Mouse (Mus musculus): Measurements from ENCODE around the gene Gimap7.

Gene Gimap7

DNA sequence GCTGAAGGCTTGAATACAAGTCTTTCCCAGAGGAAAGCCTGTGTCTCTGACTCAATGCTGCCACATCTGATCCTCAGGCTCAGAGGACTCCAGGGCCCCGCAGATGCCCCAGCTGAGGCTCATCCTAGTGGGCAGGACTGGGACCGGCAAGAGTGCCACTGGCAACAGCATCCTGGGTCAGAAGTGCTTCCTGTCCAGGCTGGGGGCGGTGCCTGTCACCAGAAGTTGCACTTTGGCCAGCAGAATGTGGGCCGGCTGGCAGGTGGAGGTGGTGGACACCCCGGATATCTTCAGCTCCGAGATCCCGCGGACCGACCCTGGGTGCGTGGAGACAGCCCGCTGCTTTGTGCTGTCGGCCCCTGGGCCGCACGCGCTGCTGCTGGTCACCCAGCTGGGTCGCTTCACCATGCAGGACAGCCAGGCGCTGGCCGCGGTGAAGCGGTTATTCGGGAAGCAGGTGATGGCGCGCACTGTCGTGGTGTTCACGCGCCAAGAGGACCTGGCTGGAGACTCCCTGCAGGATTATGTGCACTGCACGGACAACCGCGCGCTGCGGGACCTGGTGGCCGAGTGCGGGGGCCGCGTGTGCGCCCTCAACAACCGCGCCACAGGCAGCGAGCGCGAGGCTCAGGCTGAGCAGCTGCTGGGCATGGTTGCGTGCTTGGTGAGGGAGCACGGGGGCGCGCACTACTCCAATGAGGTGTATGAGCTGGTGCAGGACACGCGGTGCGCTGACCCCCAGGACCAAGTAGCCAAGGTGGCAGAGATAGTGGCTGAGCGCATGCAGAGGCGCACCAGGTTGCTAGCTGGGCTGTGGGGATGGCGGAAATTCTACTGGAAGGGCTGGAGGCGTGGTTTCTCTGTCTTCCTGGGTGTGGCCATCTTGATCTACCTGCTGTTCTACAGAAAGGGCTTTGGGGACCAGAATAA is 24.3 kb downstream of the Gimap7 start:
- no peak for DNase-seq

DNA sequence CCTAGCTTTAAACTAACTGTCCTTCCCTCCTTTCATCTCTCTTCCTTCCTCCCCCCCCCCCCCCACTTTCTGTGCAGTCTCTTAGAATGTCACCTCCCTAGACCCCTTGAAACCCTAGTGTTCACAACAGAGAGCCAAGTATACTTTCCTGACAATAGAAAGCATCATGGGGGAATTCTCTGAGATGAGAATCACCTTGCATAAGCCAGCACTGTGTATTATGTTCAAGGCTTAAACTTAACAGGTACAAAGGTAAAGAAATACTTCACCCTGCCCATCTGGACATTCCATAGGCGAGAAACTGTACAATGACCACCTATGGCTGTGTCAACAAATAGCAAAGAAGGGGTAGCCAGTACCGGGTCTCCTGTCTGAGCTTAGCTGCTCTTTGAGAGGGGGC is 27.1 kb downstream of the Gimap7 start:
- DNase-seq, result no peak

DNA sequence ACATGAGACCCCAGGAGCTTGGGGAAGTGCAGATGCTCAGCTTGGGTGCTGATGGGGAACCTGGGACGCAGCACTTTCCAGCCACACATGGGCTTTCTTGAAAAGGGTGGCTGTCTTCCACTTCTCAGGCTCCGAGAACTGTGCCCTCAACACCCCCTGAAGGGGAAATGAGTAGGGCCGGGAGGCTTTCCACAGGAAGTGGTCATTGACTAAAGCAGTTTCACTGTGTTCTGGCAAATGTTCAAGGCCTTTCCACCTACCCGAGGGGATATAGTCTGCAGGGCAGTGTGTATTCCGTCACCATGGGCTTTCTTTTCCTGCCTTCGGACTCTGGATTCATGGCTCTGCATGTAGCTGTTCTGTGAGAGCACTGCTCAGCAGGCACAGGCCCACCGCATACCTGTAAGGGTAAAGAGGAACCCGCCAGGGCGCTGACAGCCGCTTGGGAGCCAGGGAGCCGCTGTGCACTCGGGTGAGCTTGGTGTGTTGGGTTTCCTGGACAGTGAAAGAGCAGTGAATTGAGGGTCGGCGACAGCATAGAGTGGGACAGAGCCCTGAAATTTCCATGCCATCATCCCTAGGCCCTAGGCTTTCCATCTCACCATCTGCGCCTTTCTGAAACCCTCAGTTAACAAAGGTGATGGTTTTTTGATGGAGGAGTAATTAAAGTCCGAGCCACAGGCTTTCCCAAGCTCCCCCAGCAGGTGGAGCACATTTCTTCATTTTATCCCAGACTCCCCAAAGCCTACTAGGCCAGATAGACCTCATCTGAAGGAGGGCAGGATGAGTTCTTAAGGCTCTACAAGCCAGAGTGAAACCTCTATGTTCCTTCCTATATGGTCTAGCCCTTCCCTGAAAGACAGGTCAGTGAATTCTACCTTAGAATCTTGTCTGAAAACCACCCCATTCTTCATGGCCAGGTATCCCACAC is 27.8 kb downstream of the Gimap7 start, which contains the start of gene Gimap5:
Gene Gimap5 (plus strand): TSS at position 239 of the 931 bp plus-strand sequence.
- DNase-seq, result peak; percentile 75

- peak; percentile 41 for DNase-seq
Observed at GRCm38 (mm10) chr6:48747091-48747966, 28.9 kb downstream of the Gimap7 start.

DNA sequence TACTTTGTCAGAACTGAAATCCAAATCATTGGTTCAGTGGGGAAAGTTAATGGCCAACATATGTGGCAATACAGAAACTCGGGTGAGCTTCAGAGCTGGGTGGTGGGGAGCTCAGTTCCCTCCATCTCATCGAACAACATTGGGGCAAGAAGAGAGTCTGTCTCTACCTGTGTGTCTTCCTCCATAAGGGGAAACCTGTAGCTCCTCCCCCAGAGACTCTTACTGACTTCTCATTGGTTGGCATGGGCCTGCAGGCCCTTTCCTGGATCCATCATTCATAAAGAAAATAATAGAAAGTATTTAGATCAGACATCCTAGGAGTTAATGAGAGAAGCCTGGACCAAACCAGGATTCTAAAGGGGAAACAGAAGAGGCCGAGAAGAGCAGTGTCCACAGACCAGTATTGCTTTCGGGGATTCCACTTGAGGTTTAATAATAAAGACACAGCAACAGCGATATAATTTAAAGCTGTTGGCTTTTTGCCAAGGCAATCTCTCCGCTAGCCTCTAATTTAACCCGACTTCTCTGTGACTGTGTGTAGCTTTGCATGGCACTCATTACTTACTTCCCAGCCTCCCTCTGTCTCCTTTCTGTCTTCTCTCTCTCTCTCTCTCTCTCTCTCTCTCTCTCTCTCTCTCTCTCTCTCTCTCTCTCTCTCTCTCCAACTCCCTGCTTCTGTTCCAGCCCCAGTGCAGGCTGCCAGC is 45.3 kb downstream of the Gimap7 start:
- no peak for DNase-seq

DNA sequence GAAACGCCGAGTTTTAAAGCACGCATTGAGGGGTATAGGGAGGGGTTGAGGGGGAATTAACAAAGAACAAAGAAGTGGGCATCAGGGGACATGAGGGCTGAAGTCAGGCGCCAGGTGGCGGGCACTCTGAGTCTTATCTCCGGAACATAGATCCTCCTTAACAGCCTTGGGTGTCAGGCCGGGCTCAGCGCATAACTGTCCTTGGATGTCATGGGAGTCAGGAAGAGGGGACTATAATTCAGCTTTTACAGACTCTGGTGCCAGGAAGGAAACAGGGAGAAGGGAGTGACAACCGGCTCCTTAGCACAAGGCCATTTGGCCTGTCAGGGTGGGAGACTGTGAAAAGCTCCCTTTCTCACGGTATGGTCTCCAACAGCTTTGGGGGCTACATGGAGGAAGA is 46.1 kb downstream of the Gimap7 start:
- no peak for DNase-seq

DNA sequence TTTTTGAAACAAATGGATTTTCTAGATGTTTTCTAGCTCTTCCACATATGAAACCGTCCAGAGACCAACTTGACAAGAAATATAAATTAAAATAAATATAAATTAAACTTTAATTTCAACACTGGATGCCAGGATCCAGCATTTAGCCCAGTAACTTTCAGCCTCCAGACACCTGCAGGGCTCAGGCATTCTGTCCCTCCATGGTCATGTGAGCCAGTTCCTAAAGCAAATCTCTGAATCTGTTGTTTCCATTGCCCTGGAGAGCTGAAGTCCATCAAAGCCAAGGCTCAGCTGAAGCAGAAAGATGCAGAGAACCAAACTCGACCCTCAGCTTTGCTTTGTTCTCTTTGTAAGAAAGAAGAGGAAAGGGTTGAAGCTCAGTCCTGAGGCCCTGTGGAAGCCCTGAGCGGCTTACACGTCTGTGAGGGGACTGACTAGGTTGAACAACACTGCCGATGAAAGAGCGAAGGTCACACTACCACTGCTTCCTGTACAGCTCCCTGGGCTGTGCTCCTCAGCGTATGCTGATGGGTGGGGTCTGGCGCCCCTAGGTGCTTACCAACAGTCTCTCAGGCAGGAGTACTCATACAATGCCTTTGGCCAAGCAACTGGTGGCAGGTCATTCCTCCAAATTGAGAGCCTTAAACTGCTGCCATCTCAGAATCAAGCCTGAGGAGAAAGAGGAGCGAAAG is 49.9 kb downstream of the Gimap7 start:
- DNase-seq, result peak; percentile 83

DNA sequence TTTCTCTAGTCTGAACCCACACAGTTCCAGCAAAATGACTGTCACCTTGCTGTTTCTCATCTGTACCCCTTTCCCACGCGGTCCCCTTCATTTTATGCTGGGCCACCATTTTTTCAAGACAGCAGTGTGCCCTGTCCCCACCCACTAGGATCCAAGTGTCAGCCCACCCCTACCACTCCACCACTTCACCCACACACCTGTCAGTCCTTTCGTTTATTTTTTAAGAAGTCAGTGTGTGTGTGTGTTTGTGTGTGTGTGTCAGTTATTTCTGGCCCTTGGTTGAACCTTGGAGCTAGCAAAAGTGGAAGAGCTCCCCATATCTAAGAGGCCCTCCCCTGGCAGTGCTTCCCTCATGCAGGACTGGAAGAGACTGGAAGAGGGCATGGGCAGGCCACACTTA is 50.5 kb downstream of the Gimap7 start:
- peak; percentile 21 for DNase-seq

- peak; percentile 19 for DNase-seq
Observed at GRCm38 (mm10) chr6:48770696-48771095, 52.3 kb downstream of the Gimap7 start, which contains the start of gene Gimap3. Gene Gimap3, minus strand, starts transcription at chr6:48770851.

DNA sequence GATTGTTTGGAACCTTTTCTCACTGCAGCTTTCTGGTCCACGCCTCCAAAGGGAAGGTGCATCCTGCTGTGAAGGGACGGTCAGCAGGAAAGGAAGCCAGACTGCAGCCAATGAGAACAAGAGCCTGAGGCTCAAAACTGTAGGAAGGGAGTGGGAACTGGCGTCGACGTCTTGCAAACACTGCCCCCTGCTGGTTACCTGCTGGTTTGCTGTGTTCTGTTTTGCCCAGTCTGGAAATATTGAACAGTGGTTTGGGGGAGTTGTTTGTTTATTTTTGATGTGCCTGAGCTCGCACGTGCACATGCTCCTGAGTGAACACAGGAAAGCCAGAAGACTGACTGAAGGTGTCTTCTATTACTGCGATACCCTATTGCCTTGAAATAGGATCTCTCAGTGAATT is 53.6 kb downstream of the Gimap7 start:
- peak; percentile 88 for DNase-seq
